Mouse (Mus musculus): ENCODE measurements around the gene Sugp2. TPM values are rescaled to one million over a fixed set of nuclear protein-coding genes. Genes with fewer than 3 reads are reported as not detected.

Gene Sugp2
- polyA plus RNA-seq, 1 experiment from 2014 or later, result 32.5 TPM

GRCm38 (mm10) chr8:70257456-70257855, 23.4 kb downstream of the Sugp2 start:
- 85% methylated on average over 3 of the region's 3 CpGs for WGBS
- H3K27me3 ChIP-seq, result no peaks in the 10 kb centered on the region
- ATAC-seq (ENCODE audit: insufficient number of reproducible peaks, low FRiP score, low TSS enrichment, low read depth), result no peak

GRCm38 (mm10) chr8:70258600-70258999, 24.6 kb downstream of the Sugp2 start:
- 96% methylated on average over 5 of the region's 5 CpGs for WGBS
- no peaks in the 10 kb centered on the region for H3K4me1 ChIP-seq
- no peak overlapping the region for H3K27ac ChIP-seq (replicated peaks)
- H3K36me3 ChIP-seq, result peaks cover 99% of the 10 kb centered on the region
- H3K4me3 ChIP-seq (replicated peaks), result no peak overlapping the region
- no peak for ATAC-seq (ENCODE audit: insufficient number of reproducible peaks, low FRiP score, low TSS enrichment, low read depth)
- no peaks in the 10 kb centered on the region for H3K9me3 ChIP-seq (replicated peaks)
- H3K9ac ChIP-seq, result no peak overlapping the region
- no peak overlapping the region for H3K4me2 ChIP-seq (replicated peaks)
- no peaks in the 10 kb centered on the region for H3K27me3 ChIP-seq

More at GRCm38 (mm10) chr8:70257456-70257855, 23.4 kb downstream of the Sugp2 start:
- peaks cover 99% of the 10 kb centered on the region for H3K36me3 ChIP-seq
- H3K4me3 ChIP-seq (replicated peaks), result no peak overlapping the region
- H3K27ac ChIP-seq (replicated peaks), result no peak overlapping the region
- no peak overlapping the region for H3K4me2 ChIP-seq (replicated peaks)
- no peak overlapping the region for H3K9ac ChIP-seq
- no peaks in the 10 kb centered on the region for H3K9me3 ChIP-seq (replicated peaks)
- no peaks in the 10 kb centered on the region for H3K4me1 ChIP-seq

GRCm38 (mm10) chr8:70259043-70259442, 25.0 kb downstream of the Sugp2 start:
- WGBS, result 91% methylated on average over 2 of the region's 2 CpGs

GRCm38 (mm10) chr8:70267674-70268073, 33.6 kb downstream of the Sugp2 start:
- H3K4me1 ChIP-seq, result peaks cover 6% of the 10 kb centered on the region; the same call in 1 of the 2 replicates
- H3K36me3 ChIP-seq, result peaks cover 29% of the 10 kb centered on the region
- no peak overlapping the region for H3K9ac ChIP-seq
- no peak overlapping the region for H3K27ac ChIP-seq (replicated peaks)
- no peak for ATAC-seq (ENCODE audit: insufficient number of reproducible peaks, low FRiP score, low TSS enrichment, low read depth)
- WGBS, result 87% methylated on average over 3 of the region's 3 CpGs
- no peak overlapping the region for H3K4me2 ChIP-seq (replicated peaks)
- H3K9me3 ChIP-seq (replicated peaks), result no peaks in the 10 kb centered on the region
- no peaks in the 10 kb centered on the region for H3K27me3 ChIP-seq
- H3K4me3 ChIP-seq (replicated peaks), result no peak overlapping the region

More at GRCm38 (mm10) chr8:70259043-70259442, 25.0 kb downstream of the Sugp2 start:
- Histone ChIP-seq H3K9ac (no peak overlapping the region), H3K4me3 (replicated peaks) (no peak overlapping the region), H3K4me2 (replicated peaks) (no peak overlapping the region), H3K36me3 (peaks cover 99% of the 10 kb centered on the region), H3K4me1 (no peaks in the 10 kb centered on the region), H3K27ac (replicated peaks) (no peak overlapping the region), H3K27me3 (no peaks in the 10 kb centered on the region), H3K9me3 (replicated peaks) (no peaks in the 10 kb centered on the region)
- ATAC-seq (ENCODE audit: insufficient number of reproducible peaks, low FRiP score, low TSS enrichment, low read depth), result no peak

- WGBS, result 54% methylated on average over 5 of the region's 5 CpGs
- Histone ChIP-seq H3K4me1 (peaks cover 6% of the 10 kb centered on the region; the same call in 1 of the 2 replicates), H3K4me3 (replicated peaks) (no peak overlapping the region), H3K27me3 (no peaks in the 10 kb centered on the region), H3K27ac (replicated peaks) (peak overlapping the region; percentile 9; the same call in 1 of the 2 replicates), H3K36me3 (peaks cover 23% of the 10 kb centered on the region), H3K4me2 (replicated peaks) (no peak overlapping the region), H3K9ac (no peak overlapping the region), H3K9me3 (replicated peaks) (no peaks in the 10 kb centered on the region)
- 0 out of 2 replicates have a peak, but pooled peaks have one; percentile 15 for ATAC-seq (ENCODE audit: insufficient number of reproducible peaks, low FRiP score, low TSS enrichment, low read depth)
Observed at GRCm38 (mm10) chr8:70268311-70268710, 34.3 kb downstream of the Sugp2 start.

GRCm38 (mm10) chr8:70268799-70269565, 35.0 kb downstream of the Sugp2 start:
- Histone ChIP-seq H3K9me3 (replicated peaks) (no peaks in the 10 kb centered on the region), H3K27ac (replicated peaks) (peak overlapping the region; percentile 9; the same call in 1 of the 2 replicates), H3K36me3 (peaks cover 16% of the 10 kb centered on the region), H3K9ac (no peak overlapping the region), H3K4me1 (peaks cover 6% of the 10 kb centered on the region; the same call in 1 of the 2 replicates), H3K4me3 (replicated peaks) (no peak overlapping the region), H3K4me2 (replicated peaks) (no peak overlapping the region), H3K27me3 (no peaks in the 10 kb centered on the region)
- 51% methylated on average over 11 of the region's 11 CpGs for WGBS
- ATAC-seq (ENCODE audit: insufficient number of reproducible peaks, low FRiP score, low TSS enrichment, low read depth), result peak; percentile 61; the same call in 1 of the 2 replicates

GRCm38 (mm10) chr8:70272949-70273348, 38.9 kb downstream of the Sugp2 start:
- Histone ChIP-seq H3K9ac (no peak overlapping the region), H3K4me1 (peaks cover 11% of the 10 kb centered on the region), H3K36me3 (no peaks in the 10 kb centered on the region), H3K27me3 (no peaks in the 10 kb centered on the region), H3K27ac (replicated peaks) (no peak overlapping the region), H3K9me3 (replicated peaks) (no peaks in the 10 kb centered on the region), H3K4me3 (replicated peaks) (no peak overlapping the region), H3K4me2 (replicated peaks) (no peak overlapping the region)
- 36% methylated on average over 3 of the region's 3 CpGs for WGBS
- no peak for ATAC-seq (ENCODE audit: insufficient number of reproducible peaks, low FRiP score, low TSS enrichment, low read depth)

GRCm38 (mm10) chr8:70274350-70274749, 40.3 kb downstream of the Sugp2 start:
- Histone ChIP-seq H3K27me3 (no peaks in the 10 kb centered on the region), H3K36me3 (no peaks in the 10 kb centered on the region), H3K9me3 (replicated peaks) (no peaks in the 10 kb centered on the region), H3K9ac (no peak overlapping the region), H3K4me2 (replicated peaks) (no peak overlapping the region), H3K27ac (replicated peaks) (no peak overlapping the region), H3K4me1 (peaks cover 15% of the 10 kb centered on the region; the same call in 1 of the 2 replicates), H3K4me3 (replicated peaks) (no peak overlapping the region)
- no peak for ATAC-seq (ENCODE audit: insufficient number of reproducible peaks, low FRiP score, low TSS enrichment, low read depth)

- peaks cover 16% of the 10 kb centered on the region; the same call in 1 of the 2 replicates for H3K4me1 ChIP-seq
- ATAC-seq (ENCODE audit: insufficient number of reproducible peaks, low FRiP score, low TSS enrichment, low read depth), result no peak
- H3K27me3 ChIP-seq, result no peaks in the 10 kb centered on the region
- H3K27ac ChIP-seq (replicated peaks), result no peak overlapping the region
- H3K9me3 ChIP-seq (replicated peaks), result no peaks in the 10 kb centered on the region
- H3K36me3 ChIP-seq, result no peaks in the 10 kb centered on the region
- no peak overlapping the region for H3K4me3 ChIP-seq (replicated peaks)
- 81% methylated on average over 3 of the region's 3 CpGs for WGBS
- H3K4me2 ChIP-seq (replicated peaks), result no peak overlapping the region
- H3K9ac ChIP-seq, result no peak overlapping the region
Observed at GRCm38 (mm10) chr8:70276476-70276875, 42.5 kb downstream of the Sugp2 start.

GRCm38 (mm10) chr8:70278175-70278574, 44.1 kb downstream of the Sugp2 start:
- 46% methylated on average over 14 of the region's 15 CpGs for WGBS
- Histone ChIP-seq H3K27ac (replicated peaks) (no peak overlapping the region), H3K9ac (no peak overlapping the region), H3K27me3 (no peaks in the 10 kb centered on the region), H3K9me3 (replicated peaks) (no peaks in the 10 kb centered on the region), H3K4me2 (replicated peaks) (no peak overlapping the region), H3K36me3 (no peaks in the 10 kb centered on the region), H3K4me3 (replicated peaks) (no peak overlapping the region), H3K4me1 (peaks cover 26% of the 10 kb centered on the region)
- no peak for ATAC-seq (ENCODE audit: insufficient number of reproducible peaks, low FRiP score, low TSS enrichment, low read depth)

- WGBS, result 34% methylated on average over 8 of the region's 8 CpGs
- no peak overlapping the region for H3K27ac ChIP-seq (replicated peaks)
- no peaks in the 10 kb centered on the region for H3K36me3 ChIP-seq
- H3K9me3 ChIP-seq (replicated peaks), result no peaks in the 10 kb centered on the region
- H3K27me3 ChIP-seq, result no peaks in the 10 kb centered on the region
- no peak overlapping the region for H3K4me2 ChIP-seq (replicated peaks)
- ATAC-seq (ENCODE audit: insufficient number of reproducible peaks, low FRiP score, low TSS enrichment, low read depth), result no peak
- no peak overlapping the region for H3K9ac ChIP-seq
- peaks cover 34% of the 10 kb centered on the region for H3K4me1 ChIP-seq
- no peak overlapping the region for H3K4me3 ChIP-seq (replicated peaks)
Observed at GRCm38 (mm10) chr8:70279266-70279665, 45.2 kb downstream of the Sugp2 start.
